Mouse (Mus musculus) left cerebral cortex, adult 9 months (tissue): ENCODE measurements around the gene Tcte2.

Experiments used
- DNase-seq, 2 experiments: peaks; one replicate each; pipeline ENCODE4 v3.0.0; 2022; ENCODE audit warnings: low spot score in 2 of 2

Tcte2 gene

DNA sequence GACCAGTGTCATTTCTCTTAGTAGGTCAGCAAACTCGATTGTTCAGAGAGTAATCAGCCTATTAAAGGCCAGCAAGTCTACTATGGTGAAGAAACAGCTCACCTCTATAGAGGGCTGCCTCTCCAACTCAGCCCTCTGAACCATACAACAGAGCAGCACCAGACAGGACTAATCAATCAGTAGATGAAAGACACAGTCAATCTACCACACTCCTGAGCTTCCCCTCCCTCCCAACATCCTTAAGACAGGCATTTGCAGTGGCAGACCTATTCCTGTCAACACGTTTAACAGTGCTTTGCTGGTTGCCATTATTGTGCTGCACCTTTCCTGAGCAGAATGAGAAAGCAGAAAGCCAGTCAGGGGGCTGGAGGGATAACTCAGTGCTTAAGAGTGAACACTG, 16.3 kb downstream of the Tcte2 start:
- DNase-seq: no peak

DNA sequence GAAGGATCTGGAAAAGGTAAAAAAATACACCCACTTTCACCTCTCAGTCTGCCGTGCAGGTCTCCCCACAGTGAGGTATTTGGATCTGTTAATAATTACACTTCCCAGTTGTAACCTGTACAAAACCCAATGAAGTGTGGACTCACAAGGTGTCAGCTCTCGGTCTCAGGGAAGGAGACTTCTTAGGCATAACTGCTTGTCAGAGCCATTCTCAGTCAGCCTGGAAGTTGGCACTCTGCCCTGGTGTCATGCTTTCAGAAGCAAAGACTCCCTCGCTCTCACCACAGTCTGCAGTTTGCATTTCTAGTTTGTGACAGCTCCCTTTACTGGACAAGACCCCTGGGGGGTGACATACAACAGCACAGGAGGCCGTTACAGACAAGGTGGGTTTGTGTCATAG, 16.8 kb downstream of the Tcte2 start:
- DNase-seq: no peak

DNA sequence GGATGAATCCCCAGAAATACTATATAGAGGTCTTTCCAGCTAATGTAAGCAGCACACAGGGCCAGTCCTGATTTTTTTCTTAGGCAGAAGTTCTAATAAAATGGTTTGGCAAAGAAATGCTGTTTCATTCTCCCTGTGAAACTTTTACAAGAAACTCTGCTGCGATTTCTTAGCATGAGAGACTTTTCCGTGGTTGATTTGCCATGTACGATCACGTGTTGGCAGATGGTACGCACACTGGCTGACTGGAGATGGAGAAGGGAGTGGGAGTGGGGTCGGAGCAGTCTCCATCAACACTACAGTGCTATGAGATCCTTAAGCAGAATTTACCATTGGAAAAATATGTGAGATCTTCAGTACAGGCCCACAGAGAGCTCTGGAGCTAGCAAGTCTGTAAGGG, 17.4 kb downstream of the Tcte2 start:
- DNase-seq: no peak

DNA sequence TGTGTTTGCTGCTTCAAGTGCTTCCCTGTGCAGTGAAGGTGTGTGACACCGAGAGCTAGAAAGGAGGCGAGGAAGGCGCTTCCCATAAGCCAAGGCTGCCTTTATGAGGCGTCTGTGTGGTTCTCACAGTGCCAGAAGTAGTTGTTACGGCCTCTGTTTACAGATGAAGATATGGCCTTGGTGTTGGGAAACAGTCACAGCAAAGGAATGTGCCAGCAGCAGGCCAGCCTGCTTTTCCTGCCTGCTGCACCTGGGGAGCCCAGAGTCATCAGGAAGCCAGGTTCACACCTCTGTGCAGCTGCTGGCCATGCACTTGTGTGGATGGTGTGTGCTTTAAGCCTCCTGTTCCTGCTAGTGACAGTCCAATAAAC, 17.9 kb downstream of the Tcte2 start:
- no peak for DNase-seq

DNA sequence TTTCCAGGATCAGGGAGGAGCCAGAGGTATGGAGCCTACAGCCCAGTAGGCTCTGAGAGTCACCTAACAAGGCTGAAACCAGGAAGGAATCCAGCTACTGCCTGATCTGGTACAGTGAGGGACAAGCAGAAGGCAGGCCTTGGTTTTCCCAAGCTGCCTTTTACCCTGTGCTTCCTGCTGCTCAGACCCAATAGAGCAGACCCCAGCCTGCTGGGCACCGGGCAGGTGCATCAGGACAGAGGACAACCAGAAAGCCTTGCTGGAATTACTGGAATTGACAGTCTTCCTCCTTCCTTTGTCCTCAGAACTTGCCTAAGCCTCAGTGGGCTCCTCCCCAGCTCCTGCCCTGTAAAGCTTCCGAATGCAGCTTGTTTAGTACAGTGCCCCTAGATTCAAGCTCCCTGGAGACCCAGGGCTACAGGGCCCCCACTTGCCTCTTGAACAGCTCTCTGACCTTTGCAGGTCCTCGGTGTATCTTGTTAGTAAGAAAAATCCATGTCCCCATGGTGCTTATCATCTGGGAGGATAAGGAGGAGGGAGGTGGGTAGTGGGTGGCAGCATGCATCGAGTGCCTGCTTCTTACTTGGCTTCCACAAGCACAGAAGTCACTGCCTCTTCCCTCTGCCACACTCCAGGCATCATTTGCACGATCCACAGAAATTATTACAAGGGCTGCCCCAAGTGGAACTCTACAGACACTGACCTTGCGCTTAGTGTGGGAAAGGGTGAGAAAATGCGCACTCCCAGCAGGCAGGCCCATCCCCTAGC, 18.5 kb downstream of the Tcte2 start:
- no peak for DNase-seq

DNA sequence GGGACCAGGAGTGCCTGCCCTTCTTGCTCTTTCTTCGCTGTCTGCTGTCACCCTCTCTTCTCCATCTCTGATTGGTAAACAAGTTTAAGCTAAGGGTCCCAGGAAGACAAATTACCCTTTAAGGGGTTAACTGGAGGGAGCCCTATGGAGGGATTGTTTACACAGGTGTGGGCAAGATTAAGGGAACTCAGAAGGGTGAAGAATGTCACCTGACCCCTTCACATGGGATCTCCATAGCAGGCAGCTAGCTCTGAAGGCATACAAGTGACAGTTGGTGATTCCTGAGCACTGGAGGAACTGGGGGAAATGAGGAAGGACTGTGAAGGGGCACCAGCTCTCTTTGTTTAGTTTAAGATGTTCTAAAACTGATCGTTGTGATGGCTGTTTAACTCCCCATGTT, 19.3 kb downstream of the Tcte2 start:
- DNase-seq: no peak

DNA sequence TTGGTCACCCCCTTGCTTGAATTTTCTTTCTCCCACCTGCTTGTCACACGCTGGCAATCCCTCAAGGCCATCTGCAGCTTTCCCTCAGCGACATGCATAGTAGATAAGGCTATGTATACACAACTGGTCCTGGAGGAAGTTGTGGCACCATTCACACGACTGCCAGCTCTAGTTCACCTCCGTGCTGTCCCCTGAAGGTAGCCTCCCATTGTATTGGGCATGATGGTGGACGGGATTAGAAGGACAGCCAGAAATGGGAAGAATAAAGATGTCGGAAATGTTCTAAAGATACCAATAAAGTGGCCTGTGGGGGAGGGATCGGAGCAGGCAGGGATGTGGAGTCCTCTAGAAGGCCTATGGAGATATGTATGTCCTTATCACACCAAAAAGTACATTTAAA, 20.0 kb downstream of the Tcte2 start:
- no peak for DNase-seq

DNA sequence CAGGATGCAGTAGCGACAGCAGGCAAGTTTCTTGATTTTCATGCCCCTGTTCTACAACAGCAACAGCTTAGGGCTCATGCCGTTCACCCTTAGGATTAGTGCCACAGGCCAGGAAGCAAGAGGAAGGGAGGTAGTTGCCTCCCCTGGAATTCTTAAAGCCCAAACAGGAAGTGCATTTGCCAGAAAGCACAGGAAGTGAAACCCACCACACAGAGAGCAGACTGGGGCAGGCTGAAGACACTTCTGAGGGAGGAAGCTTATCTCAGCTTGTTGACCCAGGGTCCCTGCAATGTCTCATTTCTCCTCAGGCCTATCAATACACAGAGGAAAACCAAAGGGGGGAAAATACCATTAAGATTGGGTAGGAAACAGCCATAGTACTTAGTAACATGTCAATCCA, 20.8 kb downstream of the Tcte2 start:
- DNase-seq: no peak

DNA sequence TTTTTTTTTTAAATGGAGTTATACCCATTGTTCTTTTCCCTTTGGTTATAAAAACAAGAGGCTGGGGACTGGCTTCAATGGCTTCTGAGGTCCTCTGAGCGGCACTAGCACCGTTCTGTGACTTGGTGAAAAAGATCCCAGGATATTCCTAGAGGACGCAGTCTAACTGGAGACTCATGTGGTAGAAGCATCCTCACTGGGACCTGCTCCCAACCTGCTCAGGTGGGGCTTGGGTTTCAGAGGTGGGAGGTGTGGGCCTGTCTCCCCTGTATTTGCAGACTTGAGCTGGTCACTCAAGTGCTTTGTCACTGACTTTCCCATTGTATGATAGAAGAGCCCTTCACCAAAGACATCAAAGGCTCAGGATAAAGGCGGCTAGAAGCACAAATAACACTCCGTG, 21.6 kb downstream of the Tcte2 start:
- no peak for DNase-seq

DNA sequence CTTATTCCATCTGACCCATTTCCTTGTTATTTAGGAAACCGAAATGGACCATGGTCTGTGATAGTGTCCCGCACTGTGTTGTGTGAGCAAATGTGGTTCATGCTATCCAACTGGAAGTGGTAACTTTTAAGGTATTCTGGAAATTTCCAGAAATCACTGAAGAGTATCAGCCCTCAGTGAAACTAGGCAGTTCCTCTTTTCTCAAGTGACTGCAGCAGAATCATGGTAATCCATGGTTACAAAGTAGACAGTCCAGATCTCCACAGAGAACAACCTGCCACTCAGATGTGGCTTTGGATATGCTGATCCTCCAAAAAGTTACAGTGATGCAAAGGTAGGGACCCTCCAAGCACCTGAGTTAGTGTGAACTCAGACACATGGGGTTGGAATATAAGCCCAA, 22.7 kb downstream of the Tcte2 start:
- no peak for DNase-seq

DNA sequence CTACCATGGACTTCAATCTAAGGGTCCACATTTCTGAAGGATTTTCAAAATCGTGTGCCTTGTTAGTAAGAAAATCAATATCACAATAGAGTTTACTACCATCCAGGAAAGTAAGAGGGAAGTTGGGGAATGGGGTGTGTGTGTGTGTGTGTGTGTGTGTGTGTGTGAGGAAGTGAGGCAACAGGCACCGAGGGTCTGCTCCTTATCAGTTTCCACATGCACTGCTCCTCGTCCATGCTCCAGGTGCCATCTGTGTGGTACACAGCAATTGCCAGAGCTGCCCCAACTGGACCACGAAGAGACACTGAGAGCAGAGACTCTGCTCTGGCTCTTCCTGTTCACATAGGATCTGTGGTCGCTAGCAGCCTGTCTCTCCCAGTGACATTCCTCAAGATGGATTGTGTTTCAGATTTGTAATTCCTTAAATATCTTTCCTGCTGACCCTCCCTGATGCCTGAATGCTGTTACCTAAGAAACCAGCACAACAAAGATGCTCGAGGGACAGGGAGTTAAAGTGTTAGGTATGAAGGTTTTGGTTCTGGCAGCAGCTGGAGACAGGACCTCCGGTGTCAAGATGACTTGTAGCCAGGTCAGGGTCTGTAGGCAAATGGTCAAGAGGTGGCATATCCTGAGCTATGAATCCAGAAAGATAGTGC, 23.4 kb downstream of the Tcte2 start:
- no peak for DNase-seq

DNA sequence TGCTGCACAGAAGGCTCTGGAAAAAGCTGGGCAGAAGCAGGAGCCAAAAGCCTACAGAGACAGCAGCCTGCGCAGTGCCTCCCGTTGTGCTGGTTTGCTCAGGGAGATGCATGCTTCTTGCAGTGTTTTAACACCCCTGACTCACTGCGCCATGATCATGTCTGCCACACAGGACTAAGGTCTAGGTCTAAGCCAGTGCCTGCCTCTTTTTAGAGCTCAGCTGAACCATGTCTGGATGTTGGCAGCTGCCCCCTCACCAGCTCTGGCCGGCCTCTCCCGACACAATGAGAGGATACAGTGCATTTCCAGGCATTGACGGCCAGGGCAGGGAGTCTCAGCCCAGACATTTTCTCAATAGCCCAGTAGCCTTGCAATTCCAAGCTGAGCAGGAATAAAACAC, 24.3 kb downstream of the Tcte2 start:
- no peak for DNase-seq

DNA sequence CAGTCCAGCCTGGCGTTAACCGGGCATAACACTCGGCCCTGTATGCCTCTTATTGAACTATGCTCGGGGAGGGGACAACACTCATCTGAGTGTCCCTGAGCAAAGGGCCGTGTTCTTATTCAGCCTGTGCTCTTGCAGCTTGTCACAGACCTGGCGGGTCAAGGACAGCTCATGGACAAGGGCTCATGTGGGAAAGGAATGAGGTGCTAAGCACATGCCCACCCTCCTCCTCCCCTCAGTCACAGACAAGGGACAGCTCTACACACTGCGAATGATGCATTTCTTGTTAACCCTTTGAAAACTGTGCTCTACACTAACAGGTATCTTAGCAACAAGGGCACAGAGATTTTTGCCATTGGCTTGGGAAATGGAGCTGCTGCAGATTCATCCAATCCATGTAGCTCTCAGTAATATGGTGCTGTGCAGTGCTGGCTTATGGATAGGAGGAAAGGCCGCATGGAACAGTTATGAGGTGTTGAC, 25.8 kb downstream of the Tcte2 start:
- no peak for DNase-seq

DNA sequence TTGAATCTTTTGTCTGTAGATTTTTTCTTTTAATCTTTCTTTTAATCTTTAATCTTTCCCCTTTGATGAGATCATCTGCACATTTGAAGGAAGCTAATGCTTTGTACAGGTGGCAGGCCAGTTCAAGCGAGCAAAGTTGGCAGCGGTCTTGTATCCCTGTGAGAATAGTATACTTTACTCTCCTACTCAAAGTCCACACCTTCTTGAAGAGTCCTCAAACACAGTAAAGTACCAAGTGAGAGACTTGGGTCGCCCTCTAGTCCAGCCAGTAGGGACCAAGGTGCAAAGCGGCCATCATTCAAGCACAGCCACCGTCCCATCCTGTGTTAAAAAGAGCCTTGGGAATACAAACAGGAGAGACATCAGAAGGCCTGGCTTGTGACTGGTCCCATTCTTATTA, 26.6 kb downstream of the Tcte2 start:
- no peak for DNase-seq

DNA sequence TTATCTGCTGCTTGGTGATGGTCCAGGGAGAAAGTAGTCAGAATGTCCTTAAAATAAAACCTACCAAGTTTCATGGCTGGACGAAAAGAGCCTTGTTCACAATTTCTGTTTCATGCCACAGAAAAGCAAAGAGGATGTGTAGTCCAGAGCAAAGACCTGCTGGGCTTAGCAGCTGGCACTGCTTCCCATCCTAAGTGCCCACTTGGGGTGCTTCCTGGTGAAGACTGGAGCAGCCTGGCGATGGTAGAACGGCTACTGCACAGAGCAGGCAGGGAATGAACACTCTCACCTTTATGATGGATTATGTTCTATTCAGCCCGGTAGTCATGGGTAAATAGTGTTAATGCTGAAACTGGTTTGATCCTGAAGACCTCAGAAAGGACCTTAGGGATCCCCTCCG, 27.7 kb downstream of the Tcte2 start:
- no peak for DNase-seq

DNA sequence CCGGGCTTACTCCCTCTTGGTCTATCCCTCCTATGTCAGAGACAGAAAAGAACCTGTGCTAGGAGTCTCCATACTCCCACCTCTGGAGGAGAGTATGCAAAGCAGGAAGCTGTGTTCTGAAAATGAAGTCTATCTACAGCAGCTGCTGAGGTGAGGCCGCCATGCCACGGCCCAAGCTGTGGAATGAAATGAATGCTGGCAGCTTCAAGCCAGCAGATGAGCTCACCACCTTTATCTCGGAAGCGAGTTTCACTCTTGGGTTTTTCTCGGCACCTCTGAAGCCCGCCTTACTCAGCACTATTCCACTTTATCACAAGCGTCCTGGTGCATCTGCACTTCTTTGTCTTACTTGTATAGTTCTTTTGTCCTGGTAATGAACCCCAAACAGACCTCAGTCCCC, 28.9 kb downstream of the Tcte2 start:
- no peak for DNase-seq

DNA sequence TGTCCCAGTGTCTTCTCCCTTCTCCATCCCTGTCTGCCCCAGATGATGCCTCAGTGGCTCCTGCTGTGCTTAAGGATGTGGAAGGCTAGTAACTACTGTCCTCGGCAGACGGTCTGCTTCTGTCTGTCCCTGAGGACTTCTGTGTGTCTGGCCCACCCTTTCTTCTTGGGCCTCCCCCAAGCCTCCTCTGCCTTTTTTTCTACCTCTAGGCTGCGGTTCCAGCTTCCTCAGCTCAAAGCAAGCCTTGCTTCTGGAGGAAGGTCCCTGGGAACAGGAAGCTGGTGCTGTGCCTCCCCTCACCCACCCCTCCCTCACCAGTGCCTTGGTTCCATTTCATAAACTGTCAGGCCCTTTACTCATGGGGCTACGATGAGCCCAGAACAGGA, 29.9 kb downstream of the Tcte2 start:
- DNase-seq: no peak

DNA sequence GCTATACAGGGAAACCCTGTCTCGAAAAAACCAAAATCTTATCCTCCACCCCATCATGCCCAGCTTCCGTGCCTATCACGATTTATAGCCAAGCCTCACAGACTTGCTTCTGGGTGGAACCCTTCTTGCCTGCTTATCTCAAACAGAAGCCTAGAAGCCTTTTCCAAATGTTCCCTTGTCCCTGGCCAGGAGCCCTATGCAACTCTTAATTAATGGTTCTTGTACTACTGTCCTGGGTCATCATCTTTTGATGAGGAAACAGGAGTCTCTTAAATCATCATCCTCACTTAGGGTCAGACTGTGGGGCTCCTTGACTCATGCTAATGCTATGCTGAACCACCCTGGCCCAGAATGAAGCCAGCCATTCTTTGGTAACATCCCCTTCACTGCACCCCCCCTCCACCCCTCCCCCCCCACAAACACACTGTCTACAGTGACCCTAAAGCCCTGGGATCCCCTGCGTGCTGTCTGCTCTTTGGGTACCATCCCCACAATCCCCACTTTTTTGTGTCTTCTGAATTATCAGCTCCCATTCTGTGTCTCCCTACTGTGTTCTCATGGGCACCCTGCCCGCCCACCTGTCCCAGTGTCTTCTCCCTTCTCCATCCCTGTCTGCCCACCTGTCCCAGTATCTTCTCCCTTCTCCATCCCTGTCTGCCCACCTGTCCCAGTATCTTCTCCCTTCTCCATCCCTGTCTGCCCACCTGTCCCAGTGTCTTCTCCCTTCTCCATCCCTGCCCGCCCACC, 30.5 kb downstream of the Tcte2 start:
- no peak for DNase-seq

DNA sequence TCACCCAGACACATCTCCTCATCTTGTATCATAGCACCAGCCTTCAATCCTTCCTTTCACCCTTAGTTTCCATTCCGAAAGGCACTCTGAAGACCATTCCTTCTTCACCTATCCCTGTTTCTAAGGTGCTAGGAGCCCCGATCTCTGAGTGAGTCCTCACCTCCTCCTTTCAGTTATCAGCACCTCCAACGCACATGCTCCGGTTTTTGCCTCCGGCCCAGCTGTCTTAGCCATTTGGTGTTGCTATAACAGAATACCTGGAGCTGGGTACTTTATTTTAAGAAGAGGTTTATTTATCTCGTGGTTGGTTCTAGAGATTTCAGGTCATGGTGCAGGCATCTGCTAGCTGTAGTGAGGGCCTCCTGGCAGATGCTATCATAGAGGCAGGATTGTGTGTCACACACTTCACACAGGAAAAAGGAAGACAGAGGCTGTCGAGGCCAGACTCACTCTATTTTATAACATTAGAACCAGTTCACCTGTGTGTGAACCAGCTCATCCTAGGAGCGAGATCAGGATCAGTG, 34.7 kb downstream of the Tcte2 start:
- DNase-seq: peak in 1 of 2 experiments; percentile 58

DNA sequence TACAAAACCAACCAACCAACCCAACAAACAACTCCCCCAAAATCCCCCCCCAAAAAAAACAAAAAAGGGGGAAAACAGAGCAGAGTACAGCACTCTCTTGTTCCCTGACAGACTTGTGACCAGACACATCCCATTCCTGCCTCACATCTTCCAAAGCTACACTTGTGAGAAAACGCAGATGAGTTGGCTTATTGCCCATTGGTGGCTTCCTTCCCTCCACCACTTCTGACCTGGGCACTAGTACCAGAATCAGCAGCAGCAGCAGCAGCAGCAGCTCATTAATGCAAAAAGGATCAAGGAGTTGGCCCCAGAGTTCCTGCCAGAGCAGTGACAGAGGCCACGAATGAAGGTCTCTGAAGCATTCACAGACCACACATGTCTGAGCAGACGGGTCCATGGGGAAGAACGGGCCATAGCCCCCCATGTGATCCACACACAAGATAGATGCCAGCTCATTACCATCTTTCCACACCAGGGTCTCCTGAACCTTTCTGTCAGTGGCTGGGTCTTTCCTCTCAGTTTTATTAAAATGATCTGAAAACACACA, 36.5 kb downstream of the Tcte2 start:
- no peak for DNase-seq

DNA sequence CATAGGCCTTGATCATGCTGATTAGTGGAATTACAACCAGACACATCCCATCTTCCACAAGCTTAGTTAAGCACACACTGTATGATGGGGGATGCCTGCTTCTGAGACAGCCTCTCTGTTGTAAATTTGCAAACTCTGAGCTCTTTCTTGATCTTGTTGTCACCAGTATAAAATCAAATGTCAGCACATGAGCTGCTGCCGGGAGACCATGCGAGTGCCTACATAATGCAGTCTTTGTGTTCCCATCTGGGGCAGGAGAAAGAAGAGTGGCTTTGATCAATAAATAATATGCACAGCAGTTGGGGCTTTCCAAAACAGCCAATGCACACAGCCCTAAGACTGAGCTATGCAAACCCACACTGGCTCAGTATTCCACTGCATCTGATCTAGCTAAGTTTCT, 39.2 kb downstream of the Tcte2 start:
- no peak for DNase-seq

DNA sequence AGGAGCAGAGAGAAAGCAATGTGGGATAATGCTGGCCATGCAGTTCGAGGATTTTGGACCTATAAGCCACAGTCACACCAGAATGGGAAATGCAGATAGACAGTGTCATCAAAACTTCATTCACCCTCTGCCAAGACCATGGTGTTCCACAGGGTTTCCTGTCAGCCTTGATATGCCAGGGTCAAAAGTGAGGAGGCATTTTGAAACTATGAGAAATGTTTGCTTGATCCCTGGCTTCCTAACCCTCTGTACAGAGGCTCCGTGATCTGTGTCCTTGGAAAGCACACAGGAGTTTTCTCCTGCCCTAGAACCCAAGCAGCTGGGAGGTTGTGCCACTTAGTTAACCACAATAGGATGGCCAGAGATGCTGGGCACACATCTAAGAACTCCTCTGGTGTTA, 40.3 kb downstream of the Tcte2 start:
- no peak for DNase-seq
